Mouse (Mus musculus) liver, postnatal 0 days (tissue): ENCODE results near the gene Osbp.

ENCODE experiments used
- CTCF ChIP-seq: sonication (generic); IDR thresholded peaks from 2 replicates; pipeline ENCODE4 v1.5.1; 2016; ENCODE audit warnings: antibody characterized with exemption, low read depth
- EP300 ChIP-seq: IDR thresholded peaks from 2 replicates; pipeline ENCODE4 v1.6.1; 2016; ENCODE audit warnings: antibody characterized with exemption, low read depth, mild to moderate bottlenecking

DNA sequence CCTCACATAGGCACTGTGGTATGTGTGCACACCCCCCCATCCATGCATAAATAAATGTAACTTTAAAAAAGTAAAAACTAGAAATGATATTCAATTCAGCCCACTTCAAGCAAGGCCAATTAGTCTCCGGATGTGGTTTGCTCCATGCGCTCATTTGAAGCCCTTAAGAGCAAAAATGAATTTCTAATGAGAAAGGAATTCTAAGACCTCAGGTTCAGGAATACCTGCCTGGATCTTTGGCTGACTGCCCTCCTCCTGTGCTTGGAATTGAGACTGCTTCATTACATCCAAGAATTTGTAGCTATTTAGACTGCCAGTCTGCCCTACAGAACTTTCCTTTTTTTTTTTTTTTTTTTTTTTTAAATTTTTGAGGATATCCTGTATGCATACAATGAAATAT, 37.8 kb downstream of the Osbp start:
- TF ChIP-seq CTCF (no peak), EP300 (no peak)
